Mouse (Mus musculus) liver (tissue): ENCODE measurements around the gene Nccrp1.
"Not testable (repeated sequence)": the region's sequence is repeated elsewhere in the genome, so short reads cannot be mapped to it uniquely, and the experiment has no call there.

Experiments
- DNase-seq: peaks from one replicate; pipeline ENCODE4 v3.0.0-alpha.2; 2020; ENCODE audit warnings: mixed read lengths

The Nccrp1 gene

DNA sequence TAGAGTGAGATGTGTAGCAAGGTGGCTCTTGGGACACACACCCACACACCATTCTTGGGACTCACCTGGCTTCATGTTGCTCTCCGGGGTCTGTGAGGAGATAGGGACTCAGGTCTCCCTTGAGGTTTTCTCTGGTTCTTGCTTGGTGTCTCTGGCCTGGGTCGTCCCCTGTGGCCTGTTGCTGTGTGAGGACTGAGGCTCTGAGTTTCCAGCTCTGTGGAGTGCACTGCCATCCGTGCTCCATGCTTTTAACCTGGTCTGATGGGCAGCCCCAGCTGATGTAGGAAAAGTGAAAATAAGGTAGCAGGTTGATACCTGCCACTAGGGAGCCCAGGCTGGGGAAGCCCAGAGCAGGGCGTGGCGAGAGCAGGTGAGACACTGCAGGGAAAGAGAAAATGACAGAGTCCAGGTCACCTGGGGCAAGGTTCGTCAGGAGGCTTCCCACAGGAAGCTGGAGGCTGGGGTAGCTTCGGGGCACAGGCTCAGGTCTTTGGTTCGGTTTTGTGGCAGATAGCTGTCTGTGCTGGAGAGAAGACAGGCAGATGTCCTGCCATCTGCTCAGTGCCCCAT is 36.6 kb downstream of the Nccrp1 start, which contains the start of gene Ifnl2:
Gene Ifnl2, minus strand, starts transcription at position 51 of the 570 bp plus-strand sequence.
- not testable (repeated sequence) for DNase-seq

GRCm38 (mm10) chr7:28509121-28509520 is 37.9 kb downstream of the Nccrp1 start:
- not testable (repeated sequence) for DNase-seq

DNA sequence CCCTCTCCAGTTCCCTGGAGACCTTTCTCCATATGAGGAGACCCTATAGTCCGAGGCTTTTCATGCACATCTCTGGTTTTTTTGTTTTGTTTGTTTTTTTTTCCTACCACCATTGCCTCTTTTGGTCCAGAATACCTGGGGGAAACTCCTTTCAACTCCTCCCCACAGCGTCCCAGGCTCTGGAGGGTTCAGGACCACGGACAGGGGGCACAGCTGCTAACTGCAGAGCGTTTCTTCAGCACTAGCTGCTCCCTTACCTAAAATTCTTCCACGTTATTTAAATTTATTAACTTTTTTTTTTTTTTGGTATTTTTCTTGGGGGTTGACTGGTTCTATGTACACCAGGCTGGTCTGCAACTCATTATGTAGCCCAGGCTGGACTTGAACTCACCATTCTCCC is 41.5 kb downstream of the Nccrp1 start:
- DNase-seq, result no peak

GRCm38 (mm10) chr7:28495426-28495825 is 51.6 kb downstream of the Nccrp1 start:
- no peak for DNase-seq
